Mouse (Mus musculus) forebrain, embryonic 13.5 days (tissue): ENCODE measurements around the gene Xk. TPM values are rescaled to one million over a fixed set of nuclear protein-coding genes. Genes with fewer than 3 reads are reported as not detected.

ENCODE experiments used
- ATAC-seq: fragments of 200-750 bp; cut with Nextera tagmentation; 2 replicates; pipeline ENCODE4 v1.8.0; 2017
- H3K27ac ChIP-seq: fragments of 300-500 bp; sonication (generic); 2 replicates; pipeline ENCODE4 v1.5.1; 2015; ENCODE audit warnings: inconsistent platforms, mild to moderate bottlenecking, moderate library complexity
- H3K27me3 ChIP-seq: fragments of 300-500 bp; sonication (generic); 2 replicates; pipeline ENCODE4 v1.6.1; 2015; ENCODE audit warnings: mild to moderate bottlenecking, inconsistent platforms
- H3K36me3 ChIP-seq: fragments of 300-500 bp; sonication (generic); 2 replicates; pipeline ENCODE4 v1.6.1; 2015; ENCODE audit warnings: mild to moderate bottlenecking, inconsistent platforms; ENCODE audit not compliant: poor library complexity, severe bottlenecking
- H3K4me1 ChIP-seq: fragments of 300-500 bp; sonication (generic); 2 replicates; pipeline ENCODE4 v1.6.1; 2015; ENCODE audit warnings: inconsistent platforms
- H3K4me2 ChIP-seq: fragments of 300-500 bp; sonication (generic); 2 replicates; pipeline ENCODE4 v1.6.1; 2015; ENCODE audit warnings: inconsistent platforms, mild to moderate bottlenecking, moderate library complexity
- H3K4me3 ChIP-seq: fragments of 300-500 bp; sonication (generic); 2 replicates; pipeline ENCODE4 v1.5.1; 2015; ENCODE audit warnings: mild to moderate bottlenecking, inconsistent platforms
- H3K9ac ChIP-seq: fragments of 300-500 bp; sonication (generic); 2 replicates; pipeline ENCODE4 v1.6.1; 2015; ENCODE audit warnings: mild to moderate bottlenecking, inconsistent platforms
- H3K9me3 ChIP-seq: fragments of 300-500 bp; sonication (generic); replicated peaks from 2 replicates; pipeline ENCODE4 v1.6.1; 2016; ENCODE audit warnings: inconsistent platforms
- WGBS: fragments of 180-500 bp; shearing (Covaris S2); methylation state at CpG from one replicate; pipeline ENCODE4 v1.1.7; 2015; 5-methylcytosine and 5-hydroxymethylcytosine counted together
- polyA plus RNA-seq: library from polyadenylated mRNA; unstranded; fragments of >200 nt; fragmentation: Nextera tagmentation; extraction: Ambion mirVana; gene quantifications from 2 replicates; pipeline ENCODE4 v1.2.1, GENCODE M21; 2015

Gene Xk
- 2.5 and 3.1 TPM in 2 replicates for polyA plus RNA-seq

- WGBS, result 6% methylated on average over 15 of the region's 94 CpGs
- Histone ChIP-seq H3K36me3 (no peaks in the 10 kb centered on the region), H3K4me1 (no peaks in the 10 kb centered on the region), H3K9me3 (no peaks in the 10 kb centered on the region; the same call in 1 of the 2 replicates), H3K27me3 (no peaks in the 10 kb centered on the region), H3K9ac (peak within 1 kb of the TSS; percentile 68), H3K27ac (no peak within 1 kb of the TSS), H3K4me3 (peak within 1 kb of the TSS; percentile 54), H3K4me2 (peak within 1 kb of the TSS; percentile 61)
- ATAC-seq, result peak; percentile 91
These were observed at the start of gene Xk for GRCm38 (mm10) chrX:9272460-9273361. Gene Xk, plus strand, starts transcription at chrX:9272756.

- Histone ChIP-seq H3K4me1 (no peaks in the 10 kb centered on the region), H3K4me2 (no peak overlapping the region), H3K36me3 (no peaks in the 10 kb centered on the region), H3K9ac (no peak overlapping the region), H3K4me3 (no peak overlapping the region), H3K27me3 (no peaks in the 10 kb centered on the region), H3K27ac (no peak overlapping the region), H3K9me3 (no peaks in the 10 kb centered on the region)
- ATAC-seq, result no peak
- WGBS, result 65% methylated on average over 2 of the region's 2 CpGs
These were observed 45.5 kb upstream of the Xk start for GRCm38 (mm10) chrX:9227105-9227504.

- no peaks in the 10 kb centered on the region for H3K27me3 ChIP-seq
- no peaks in the 10 kb centered on the region for H3K36me3 ChIP-seq
- H3K27ac ChIP-seq, result no peak overlapping the region
- H3K4me1 ChIP-seq, result peaks cover 17% of the 10 kb centered on the region
- ATAC-seq, result peak; percentile 61
- no peak overlapping the region for H3K4me2 ChIP-seq
- 51% methylated on average over 5 of the region's 5 CpGs for WGBS
- H3K9me3 ChIP-seq, result no peaks in the 10 kb centered on the region
- no peak overlapping the region for H3K4me3 ChIP-seq
- no peak overlapping the region for H3K9ac ChIP-seq
These were observed 31.6 kb upstream of the Xk start for GRCm38 (mm10) chrX:9240737-9241591.

DNA sequence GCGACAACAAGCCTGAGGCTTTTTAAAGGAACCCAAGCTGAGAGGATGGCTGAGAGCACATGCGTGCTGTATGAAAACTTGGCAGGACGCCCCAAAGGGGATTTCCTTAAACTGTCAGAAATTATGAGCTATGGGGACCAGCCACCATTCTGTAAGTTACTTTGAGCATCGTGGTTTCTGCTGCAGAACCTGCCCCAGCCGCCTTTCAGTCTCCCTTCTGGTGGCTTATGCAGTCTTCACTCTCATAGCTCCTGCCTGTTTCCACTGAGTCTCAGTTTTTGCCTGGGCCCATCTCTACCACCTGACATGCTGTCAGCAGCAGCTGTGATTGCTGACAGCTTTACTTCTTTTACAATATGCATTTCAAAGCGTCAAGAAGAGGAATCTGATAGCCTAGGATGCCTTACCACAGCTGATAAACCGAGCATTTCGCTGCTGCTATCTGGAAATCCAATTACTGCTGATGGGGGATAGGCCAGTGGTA, 29.1 kb upstream of the Xk start:
- Histone ChIP-seq H3K9me3 (no peaks in the 10 kb centered on the region), H3K27ac (peak overlapping the region; percentile 48; the same call in 1 of the 2 replicates), H3K9ac (no peak overlapping the region), H3K4me3 (no peak overlapping the region), H3K4me2 (no peak overlapping the region), H3K4me1 (peaks cover 17% of the 10 kb centered on the region), H3K27me3 (no peaks in the 10 kb centered on the region), H3K36me3 (no peaks in the 10 kb centered on the region)
- WGBS, result 57% methylated on average over 8 of the region's 8 CpGs
- peak; percentile 75 for ATAC-seq

- no peak overlapping the region for H3K9ac ChIP-seq
- peaks cover 17% of the 10 kb centered on the region for H3K4me1 ChIP-seq
- no peaks in the 10 kb centered on the region for H3K27me3 ChIP-seq
- no peak overlapping the region for H3K27ac ChIP-seq
- no peak for ATAC-seq
- H3K9me3 ChIP-seq, result no peaks in the 10 kb centered on the region
- no peaks in the 10 kb centered on the region for H3K36me3 ChIP-seq
- H3K4me3 ChIP-seq, result no peak overlapping the region
- WGBS, result 58% methylated on average over 12 of the region's 12 CpGs
- no peak overlapping the region for H3K4me2 ChIP-seq
These were observed 27.8 kb upstream of the Xk start for GRCm38 (mm10) chrX:9244603-9245336.

GRCm38 (mm10) chrX:9248911-9249310, 23.6 kb upstream of the Xk start:
- 29% methylated on average over 5 of the region's 5 CpGs for WGBS
- Histone ChIP-seq H3K9me3 (no peaks in the 10 kb centered on the region), H3K27me3 (no peaks in the 10 kb centered on the region), H3K4me3 (no peak overlapping the region), H3K27ac (no peak overlapping the region), H3K4me1 (peaks cover 6% of the 10 kb centered on the region; the same call in 1 of the 2 replicates), H3K9ac (no peak overlapping the region), H3K36me3 (no peaks in the 10 kb centered on the region), H3K4me2 (no peak overlapping the region)
- peak; percentile 87 for ATAC-seq

GRCm38 (mm10) chrX:9253990-9254389, 18.6 kb upstream of the Xk start:
- Histone ChIP-seq H3K9me3 (no peaks in the 10 kb centered on the region), H3K4me3 (no peak overlapping the region), H3K9ac (no peak overlapping the region), H3K27ac (no peak overlapping the region), H3K4me1 (no peaks in the 10 kb centered on the region), H3K27me3 (no peaks in the 10 kb centered on the region), H3K4me2 (no peak overlapping the region), H3K36me3 (no peaks in the 10 kb centered on the region)
- WGBS, result 86% methylated on average over 10 of the region's 10 CpGs
- no peak for ATAC-seq

GRCm38 (mm10) chrX:9254901-9255300, 17.7 kb upstream of the Xk start:
- no peak for ATAC-seq
- Histone ChIP-seq H3K27me3 (no peaks in the 10 kb centered on the region), H3K9me3 (no peaks in the 10 kb centered on the region)

DNA sequence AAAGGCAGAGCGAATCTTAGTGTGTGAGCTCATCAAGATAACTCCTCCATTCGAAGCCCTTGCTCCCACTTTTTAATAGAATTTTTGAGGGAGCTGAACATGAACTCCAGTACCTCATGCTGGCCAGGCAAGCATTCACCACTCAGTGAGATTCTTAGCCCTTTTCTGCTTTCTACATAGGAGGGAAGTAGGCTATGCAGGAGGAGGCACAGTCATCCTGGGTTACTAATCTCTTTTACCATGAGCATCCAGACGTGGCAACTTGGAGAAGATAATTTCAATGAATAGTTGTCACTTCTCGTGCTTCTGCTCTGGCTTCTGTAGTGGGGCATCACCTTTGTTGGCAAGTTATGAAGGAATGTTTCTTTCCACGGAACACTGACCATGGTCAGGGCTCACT, 15.8 kb upstream of the Xk start, which contains the start of gene Gm14862:
Gene Gm14862 (minus strand): TSS at position 134 of the 400 bp plus-strand sequence.
- WGBS, result 76% methylated on average over 5 of the region's 5 CpGs
- H3K9me3 ChIP-seq, result no peaks in the 10 kb centered on the region
- no peak for ATAC-seq
- H3K4me1 ChIP-seq, result no peaks in the 10 kb centered on the region
- H3K4me2 ChIP-seq, result no peak within 1 kb of the TSS
- H3K27me3 ChIP-seq, result no peaks in the 10 kb centered on the region
- no peak within 1 kb of the TSS for H3K4me3 ChIP-seq
- H3K9ac ChIP-seq, result no peak within 1 kb of the TSS
- no peak within 1 kb of the TSS for H3K27ac ChIP-seq
- no peaks in the 10 kb centered on the region for H3K36me3 ChIP-seq

More at GRCm38 (mm10) chrX:9254901-9255300, 17.7 kb upstream of the Xk start:
- Histone ChIP-seq H3K4me2 (no peak overlapping the region), H3K9ac (no peak overlapping the region), H3K27ac (no peak overlapping the region), H3K4me1 (no peaks in the 10 kb centered on the region), H3K4me3 (no peak overlapping the region), H3K36me3 (no peaks in the 10 kb centered on the region)
- 89% methylated on average over 3 of the region's 3 CpGs for WGBS

DNA sequence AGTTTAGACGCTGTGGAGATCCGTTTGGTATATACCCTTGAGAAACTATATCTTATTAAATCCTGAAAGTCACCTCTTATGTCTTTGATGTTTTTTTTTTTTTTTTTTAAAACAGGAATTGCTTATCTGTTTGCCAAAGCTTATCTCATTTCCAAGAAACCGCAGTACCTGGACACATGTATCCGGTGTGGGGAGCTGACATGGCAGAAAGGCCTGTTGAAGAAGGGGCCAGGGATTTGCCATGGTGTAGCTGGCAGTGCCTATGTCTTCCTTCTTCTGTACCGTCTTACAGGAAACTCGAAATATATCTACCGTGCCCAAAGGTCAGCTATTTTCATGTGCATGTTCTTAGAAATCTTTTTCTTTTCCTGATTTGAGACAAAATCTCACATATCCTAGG, 14.7 kb upstream of the Xk start:
- Histone ChIP-seq H3K4me2 (no peak overlapping the region), H3K4me1 (no peaks in the 10 kb centered on the region), H3K9ac (no peak overlapping the region), H3K4me3 (no peak overlapping the region), H3K9me3 (no peaks in the 10 kb centered on the region), H3K36me3 (no peaks in the 10 kb centered on the region), H3K27me3 (no peaks in the 10 kb centered on the region), H3K27ac (no peak overlapping the region)
- WGBS, result 93% methylated on average over 7 of the region's 7 CpGs
- ATAC-seq, result no peak

DNA sequence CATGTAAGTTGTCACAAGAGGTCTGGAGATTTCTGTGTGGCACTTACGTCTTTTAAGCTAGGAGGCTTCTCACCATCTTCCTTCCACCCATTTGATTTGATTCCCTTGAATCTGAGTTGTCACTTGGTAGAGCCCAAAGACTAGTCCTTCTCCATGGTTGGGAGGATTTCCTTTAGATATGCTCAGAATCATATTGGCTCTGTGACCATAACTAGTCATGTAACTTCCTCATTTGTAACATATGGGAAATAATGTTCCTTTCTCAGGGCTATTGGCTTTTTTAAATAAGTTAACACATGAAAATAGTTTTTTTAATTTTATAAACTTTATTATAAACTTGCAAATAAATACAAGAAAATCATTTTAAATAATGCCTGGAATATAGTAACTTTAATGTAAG, 13.3 kb upstream of the Xk start:
- no peak overlapping the region for H3K4me3 ChIP-seq
- no peak for ATAC-seq
- no peaks in the 10 kb centered on the region for H3K36me3 ChIP-seq
- 81% methylated on average over 1 of the region's 1 CpGs for WGBS
- no peaks in the 10 kb centered on the region for H3K4me1 ChIP-seq
- H3K27me3 ChIP-seq, result no peaks in the 10 kb centered on the region
- no peak overlapping the region for H3K27ac ChIP-seq
- H3K9ac ChIP-seq, result no peak overlapping the region
- H3K9me3 ChIP-seq, result no peaks in the 10 kb centered on the region
- no peak overlapping the region for H3K4me2 ChIP-seq
